Mouse (Mus musculus) lung, postnatal 0 days (tissue): ENCODE results near the gene Clta. TPM values are rescaled to one million over a fixed set of nuclear protein-coding genes. Genes with fewer than 3 reads are reported as not detected.

Experiments
- ATAC-seq: fragments of 200-750 bp; cut with Nextera tagmentation; 2 replicates; pipeline ENCODE4 v1.8.0; 2017; ENCODE audit warnings: moderate library complexity
- DNase-seq: peaks from one replicate; pipeline ENCODE4 v3.0.0-alpha.2; 2016; ENCODE audit warnings: low spot score
- H3K27ac ChIP-seq: fragments of 300-500 bp; sonication (generic); 2 replicates; pipeline ENCODE4 v1.5.1; 2014; ENCODE audit warnings: antibody characterized with exemption, mild to moderate bottlenecking, low read length, mixed read lengths
- H3K27me3 ChIP-seq: fragments of 300-500 bp; sonication (generic); replicated peaks from 2 replicates; pipeline ENCODE4 v1.6.1; 2014; ENCODE audit warnings: low read length, mixed read lengths; ENCODE audit not compliant: insufficient read depth
- H3K36me3 ChIP-seq: fragments of 300-500 bp; sonication (generic); 2 replicates; pipeline ENCODE4 v1.6.1; 2014; ENCODE audit warnings: low read length, mixed read lengths; ENCODE audit not compliant: insufficient read depth
- H3K4me1 ChIP-seq: fragments of 300-500 bp; sonication (generic); 2 replicates; pipeline ENCODE4 v1.6.1; 2014; ENCODE audit warnings: antibody characterized with exemption, low read depth, low read length, mixed read lengths; ENCODE audit not compliant: insufficient read depth
- H3K4me2 ChIP-seq: fragments of 300-500 bp; sonication (generic); replicated peaks from 2 replicates; pipeline ENCODE4 v1.6.1; 2014; ENCODE audit warnings: low read depth, mild to moderate bottlenecking, low read length, moderate library complexity, mixed read lengths
- H3K4me3 ChIP-seq: fragments of 300-500 bp; sonication (generic); 2 replicates; pipeline ENCODE4 v1.5.1; 2014; ENCODE audit warnings: low read depth, low read length
- H3K9ac ChIP-seq: fragments of 300-500 bp; sonication (generic); replicated peaks from 2 replicates; pipeline ENCODE4 v1.6.1; 2014; ENCODE audit warnings: low read depth, mild to moderate bottlenecking
- H3K9me3 ChIP-seq: fragments of 300-500 bp; sonication (generic); 2 replicates; pipeline ENCODE4 v1.6.1; 2016; ENCODE audit warnings: low read length, mixed read lengths
- CTCF ChIP-seq: IDR thresholded peaks from 2 replicates; pipeline ENCODE4 v1.5.1; 2016; ENCODE audit warnings: antibody characterized with exemption, mild to moderate bottlenecking
- EP300 ChIP-seq: IDR thresholded peaks from 2 replicates; pipeline ENCODE4 v1.6.1; 2016; ENCODE audit warnings: antibody characterized with exemption, mild to moderate bottlenecking, control low read depth
- WGBS: fragments of 180-500 bp; shearing (Covaris S2); extraction: QIAGEN DNeasy Blood & Tissue Kit; methylation state at CpG from one replicate; pipeline ENCODE4 v1.1.7; 2014; 5-methylcytosine and 5-hydroxymethylcytosine counted together
- polyA plus RNA-seq: library from polyadenylated mRNA; unstranded; fragments of >200 nt; fragmentation: Nextera tagmentation; extraction: Ambion mirVana; gene quantifications from 2 replicates; pipeline ENCODE4 v1.2.1, GENCODE M21; 2015

Gene Clta
- polyA plus RNA-seq, 1 experiment from 2014 or later = 209 TPM

GRCm38 (mm10) chr4:43964951-43965684 lies 39.1 kb upstream of the Clta start:
- Histone ChIP-seq H3K4me3 (no peak overlapping the region), H3K9ac (no peak overlapping the region)

DNA sequence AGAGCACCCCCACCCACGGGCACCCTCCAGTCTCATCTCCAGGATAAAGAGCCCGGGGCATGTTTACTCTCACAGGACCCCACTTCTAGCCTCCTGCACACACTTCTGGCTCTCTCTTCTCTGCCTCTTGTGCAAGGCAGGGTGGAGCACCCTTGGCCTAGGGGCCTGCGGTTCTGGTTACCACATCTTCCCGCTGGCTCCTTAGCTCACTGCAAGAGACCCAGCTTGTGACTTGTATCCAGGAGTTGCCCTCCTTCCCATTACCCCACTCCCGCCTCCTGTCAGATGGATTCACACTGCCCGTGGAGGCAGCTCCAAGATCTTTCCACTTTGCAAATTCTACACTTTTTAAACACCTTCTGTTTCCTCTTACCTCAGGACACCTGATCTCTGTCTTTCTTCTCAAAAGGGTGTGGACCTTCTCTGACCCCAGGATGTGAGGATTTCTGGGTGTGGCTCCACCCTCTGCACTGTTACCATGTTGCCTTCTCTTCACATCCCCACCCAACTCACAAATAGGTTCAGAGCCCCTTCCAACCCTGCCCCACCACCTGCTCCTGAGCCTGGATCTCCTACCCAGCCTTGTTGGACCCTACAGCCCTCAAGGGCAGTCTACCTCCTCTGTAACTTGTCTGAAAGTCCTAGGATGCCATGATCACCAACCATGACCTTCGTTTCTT lies 38.3 kb upstream of the Clta start:
- no peaks in the 10 kb centered on the region for H3K27me3 ChIP-seq
- no peak overlapping the region for H3K4me2 ChIP-seq
- ATAC-seq (peak; percentile 74), DNase-seq (peak; percentile 69)
- WGBS = 54% methylated on average over 7 of the region's 7 CpGs
- TF ChIP-seq EP300 = no peak
- H3K9ac ChIP-seq = no peak overlapping the region
- H3K4me3 ChIP-seq = no peak overlapping the region
- H3K36me3 ChIP-seq = no peaks in the 10 kb centered on the region
- peak overlapping the region; percentile 72; the same call in 1 of the 2 replicates for H3K27ac ChIP-seq
- H3K4me1 ChIP-seq = peaks cover 17% of the 10 kb centered on the region; the same call in 1 of the 2 replicates
- H3K9me3 ChIP-seq = no peaks in the 10 kb centered on the region

More at GRCm38 (mm10) chr4:43964951-43965684, 39.1 kb upstream of the Clta start:
- Histone ChIP-seq H3K27ac (peak overlapping the region; percentile 72), H3K4me1 (peaks cover 17% of the 10 kb centered on the region; the same call in 1 of the 2 replicates), H3K4me2 (no peak overlapping the region), H3K9me3 (no peaks in the 10 kb centered on the region), H3K27me3 (no peaks in the 10 kb centered on the region), H3K36me3 (no peaks in the 10 kb centered on the region)
- ATAC-seq (peak; percentile 65), DNase-seq (peak; percentile 71)
- 46% methylated on average over 4 of the region's 4 CpGs for WGBS
- TF ChIP-seq EP300 (no peak), CTCF (no peak)

GRCm38 (mm10) chr4:43968650-43969049 lies 35.6 kb upstream of the Clta start:
- TF ChIP-seq EP300 = no peak
- TF ChIP-seq CTCF = no peak
- Histone ChIP-seq H3K27ac (0 out of 2 replicates have a peak overlapping the region, but pooled peaks have one; percentile 5), H3K4me2 (no peak overlapping the region), H3K27me3 (no peaks in the 10 kb centered on the region), H3K9ac (no peak overlapping the region), H3K9me3 (no peaks in the 10 kb centered on the region), H3K36me3 (no peaks in the 10 kb centered on the region), H3K4me3 (no peak overlapping the region), H3K4me1 (peaks cover 23% of the 10 kb centered on the region; the same call in 1 of the 2 replicates)
- no peak for ATAC-seq
- peak; percentile 70 for DNase-seq
- WGBS = 62% methylated on average over 13 of the region's 13 CpGs

GRCm38 (mm10) chr4:43969373-43969772 lies 34.9 kb upstream of the Clta start:
- WGBS = 39% methylated on average over 4 of the region's 4 CpGs
- Histone ChIP-seq H3K4me3 (no peak overlapping the region), H3K9ac (no peak overlapping the region), H3K36me3 (no peaks in the 10 kb centered on the region), H3K27ac (no peak overlapping the region; the same call in 1 of the 2 replicates), H3K9me3 (no peaks in the 10 kb centered on the region), H3K27me3 (no peaks in the 10 kb centered on the region), H3K4me1 (peaks cover 17% of the 10 kb centered on the region; the same call in 1 of the 2 replicates), H3K4me2 (no peak overlapping the region)
- TF ChIP-seq CTCF = no peak
- no peak for TF ChIP-seq EP300
- ATAC-seq (no peak), DNase-seq (no peak)

DNA sequence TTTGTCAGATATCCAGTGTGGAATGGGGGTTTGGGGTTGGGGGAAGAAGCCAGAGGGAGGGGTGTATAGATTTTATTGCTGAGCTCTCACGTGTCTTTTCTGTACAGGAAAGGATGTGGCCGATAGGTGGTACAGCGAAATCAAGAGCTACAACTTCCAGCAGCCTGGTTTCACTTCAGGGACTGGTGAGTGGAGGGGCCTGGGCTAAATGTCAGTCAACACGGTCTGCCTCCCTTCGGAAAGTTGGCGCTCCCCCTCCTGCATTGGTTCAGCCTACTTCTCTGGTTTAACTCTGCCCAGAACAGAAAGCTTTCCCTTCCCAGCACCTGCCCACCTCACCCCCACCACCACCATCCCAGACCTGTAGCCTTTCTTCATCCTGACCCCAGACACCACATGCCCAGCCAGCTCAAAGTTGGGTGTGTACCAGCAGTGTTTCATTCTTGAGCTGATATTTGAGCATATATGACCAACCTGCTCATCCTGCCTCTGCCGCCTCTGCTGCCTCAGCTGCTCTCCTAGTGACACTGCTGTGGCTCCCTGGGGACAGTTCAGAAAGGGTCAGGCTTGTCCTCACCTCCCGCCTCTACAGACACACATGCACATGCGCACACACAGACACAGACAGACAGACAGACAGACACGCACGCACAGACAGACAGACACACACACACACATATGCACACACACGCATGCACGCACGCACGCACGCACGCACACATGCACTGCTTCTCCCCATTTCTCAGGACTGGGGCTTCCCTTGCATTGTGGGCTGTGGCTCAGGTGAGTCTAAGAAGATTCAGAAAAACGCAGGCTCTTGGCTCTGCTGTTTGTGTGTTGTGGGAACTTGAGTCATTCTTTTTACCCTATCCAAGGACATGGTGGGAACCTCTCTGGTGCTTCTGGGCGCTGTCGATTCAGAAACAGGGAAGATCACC lies 33.6 kb upstream of the Clta start:
- no peak for ATAC-seq
- TF ChIP-seq CTCF (no peak), EP300 (no peak)
- Histone ChIP-seq H3K27ac (no peak overlapping the region), H3K9ac (no peak overlapping the region), H3K27me3 (no peaks in the 10 kb centered on the region), H3K4me3 (no peak overlapping the region), H3K4me2 (no peak overlapping the region), H3K36me3 (no peaks in the 10 kb centered on the region), H3K4me1 (peaks cover 12% of the 10 kb centered on the region; the same call in 1 of the 2 replicates), H3K9me3 (no peaks in the 10 kb centered on the region)
- DNase-seq = no peak
- WGBS = 86% methylated on average over 20 of the region's 20 CpGs
